Mouse (Mus musculus): ENCODE measurements around the gene Med13. TPM values are rescaled to one million over a fixed set of nuclear protein-coding genes. Genes with fewer than 3 reads are reported as not detected.
"Not testable (repeated sequence)": the region's sequence is repeated elsewhere in the genome, so short reads cannot be mapped to it uniquely, and the experiment has no call there.

Med13 gene
- total and polyA plus RNA-seq, 2 experiments, result 9.1 to 27.8 TPM

- no peaks in the 10 kb centered on the region for H3K79me2 ChIP-seq (ENCODE audit: control insufficient read depth, insufficient read depth, low read length)
- DNase-seq (ENCODE audit: extremely low read depth, low read depth, low spot score), result no peak
- WGBS, result 78% methylated on average over 6 of the region's 6 CpGs
- H3K27me3 ChIP-seq (ENCODE audit: control insufficient read depth, insufficient read depth, low read length), result no peaks in the 10 kb centered on the region
- H3K36me3 ChIP-seq (ENCODE audit: control insufficient read depth, insufficient read depth, low read length), result peaks cover 18% of the 10 kb centered on the region
- H3K4me1 ChIP-seq (ENCODE audit: control insufficient read depth, insufficient read depth, low read length), result no peaks in the 10 kb centered on the region
- no peak overlapping the region for H3K9ac ChIP-seq (ENCODE audit: low read depth, low read length)
- TF ChIP-seq CTCF (IDR thresholded peaks at IDR 0.05; ENCODE audit: low read depth, low read length) (no peak), POLR2A (IDR thresholded peaks at IDR 0.05; ENCODE audit: extremely low read depth, insufficient read depth, low read length) (no peak)
- H3K4me3 ChIP-seq (ENCODE audit: insufficient read depth, low read depth, low read length), result no peak overlapping the region
- H3K27ac ChIP-seq (replicated peaks; ENCODE audit: insufficient read depth, low read depth, low read length), result no peak overlapping the region
Observed at GRCm38 (mm10) chr11:86310280-86310679, 47.1 kb downstream of the Med13 start.

GRCm38 (mm10) chr11:86292201-86292600, 65.2 kb downstream of the Med13 start:
- H3K27ac ChIP-seq (replicated peaks; ENCODE audit: insufficient read depth, low read depth, low read length); H3K9ac ChIP-seq (ENCODE audit: low read depth, low read length); H3K79me2 ChIP-seq (ENCODE audit: control insufficient read depth, insufficient read depth, low read length); H3K4me3 ChIP-seq (ENCODE audit: insufficient read depth, low read depth, low read length); H3K27me3 ChIP-seq (ENCODE audit: control insufficient read depth, insufficient read depth, low read length); H3K4me1 ChIP-seq (ENCODE audit: control insufficient read depth, insufficient read depth, low read length); DNase-seq (ENCODE audit: extremely low read depth, low read depth, low spot score): not testable (repeated sequence)
- WGBS, result 86% methylated on average over 10 of the region's 10 CpGs
- peaks cover 40% of the 10 kb centered on the region for H3K36me3 ChIP-seq (ENCODE audit: control insufficient read depth, insufficient read depth, low read length)

DNA sequence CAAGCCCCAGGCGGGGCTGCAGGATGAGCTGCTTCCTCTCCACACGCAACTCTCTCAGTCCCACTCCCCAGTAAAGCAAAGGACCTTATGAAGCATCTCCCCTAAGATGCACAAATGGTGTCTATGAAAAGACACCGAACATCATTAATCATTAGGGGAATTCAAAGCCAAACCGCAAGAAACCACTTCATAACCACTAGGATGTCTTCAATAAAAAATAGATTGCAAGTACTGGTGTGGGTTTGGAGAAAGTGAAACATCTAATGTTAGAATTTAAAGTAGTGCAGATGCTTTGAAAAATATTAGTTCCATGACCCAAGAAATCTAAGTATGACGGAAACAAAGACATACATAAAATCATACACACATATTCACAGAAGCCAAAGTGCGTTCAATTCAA, 65.7 kb downstream of the Med13 start:
- 97% methylated on average over 6 of the region's 6 CpGs for WGBS
- Histone ChIP-seq H3K36me3 (ENCODE audit: control insufficient read depth, insufficient read depth, low read length) (peaks cover 37% of the 10 kb centered on the region), H3K4me3 (ENCODE audit: insufficient read depth, low read depth, low read length) (no peak overlapping the region), H3K27me3 (ENCODE audit: control insufficient read depth, insufficient read depth, low read length) (no peaks in the 10 kb centered on the region), H3K27ac (replicated peaks; ENCODE audit: insufficient read depth, low read depth, low read length) (no peak overlapping the region), H3K4me1 (ENCODE audit: control insufficient read depth, insufficient read depth, low read length) (no peaks in the 10 kb centered on the region), H3K9ac (ENCODE audit: low read depth, low read length) (no peak overlapping the region), H3K79me2 (ENCODE audit: control insufficient read depth, insufficient read depth, low read length) (no peaks in the 10 kb centered on the region; the same call in 1 of the 2 replicates)
- TF ChIP-seq CTCF (IDR thresholded peaks at IDR 0.05; ENCODE audit: low read depth, low read length) (no peak), POLR2A (IDR thresholded peaks at IDR 0.05; ENCODE audit: extremely low read depth, insufficient read depth, low read length) (no peak)
- no peak for DNase-seq (ENCODE audit: extremely low read depth, low read depth, low spot score)

DNA sequence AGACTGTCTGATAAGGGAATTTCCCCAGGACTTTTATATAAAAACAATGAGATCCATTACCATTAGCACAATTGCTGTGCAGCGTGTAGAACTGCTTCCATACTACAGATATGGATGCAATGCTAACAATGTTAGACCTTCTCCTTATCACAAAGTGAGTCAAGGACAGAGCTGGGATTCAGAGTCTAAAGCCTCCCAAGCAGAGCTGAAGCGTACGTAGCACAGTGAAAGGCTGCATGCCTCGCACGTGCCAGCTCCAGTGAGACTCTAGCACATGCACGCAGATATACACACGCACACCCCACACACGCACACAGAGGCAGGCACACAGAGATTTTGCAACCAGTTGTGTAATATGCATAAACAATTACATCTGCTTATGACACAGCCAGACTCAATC, 71.7 kb downstream of the Med13 start:
- no peak overlapping the region for H3K9ac ChIP-seq (ENCODE audit: low read depth, low read length)
- H3K27me3 ChIP-seq (ENCODE audit: control insufficient read depth, insufficient read depth, low read length), result no peaks in the 10 kb centered on the region
- 35% methylated on average over 8 of the region's 8 CpGs for WGBS
- DNase-seq (ENCODE audit: extremely low read depth, low read depth, low spot score), result peak; percentile 47
- no peak overlapping the region for H3K4me3 ChIP-seq (ENCODE audit: insufficient read depth, low read depth, low read length)
- H3K36me3 ChIP-seq (ENCODE audit: control insufficient read depth, insufficient read depth, low read length), result peaks cover 66% of the 10 kb centered on the region
- H3K4me1 ChIP-seq (ENCODE audit: control insufficient read depth, insufficient read depth, low read length), result peaks cover 3% of the 10 kb centered on the region; the same call in 1 of the 2 replicates
- H3K79me2 ChIP-seq (ENCODE audit: control insufficient read depth, insufficient read depth, low read length), result no peaks in the 10 kb centered on the region; the same call in 1 of the 2 replicates
- TF ChIP-seq POLR2A (IDR thresholded peaks at IDR 0.05; ENCODE audit: extremely low read depth, insufficient read depth, low read length), result no peak
- no peak for TF ChIP-seq CTCF (IDR thresholded peaks at IDR 0.05; ENCODE audit: low read depth, low read length)
- no peak overlapping the region for H3K27ac ChIP-seq (replicated peaks; ENCODE audit: insufficient read depth, low read depth, low read length)

- H3K36me3 ChIP-seq (ENCODE audit: control insufficient read depth, insufficient read depth, low read length), result peaks cover 74% of the 10 kb centered on the region
- no peaks in the 10 kb centered on the region for H3K27me3 ChIP-seq (ENCODE audit: control insufficient read depth, insufficient read depth, low read length)
- no peak overlapping the region for H3K4me3 ChIP-seq (ENCODE audit: insufficient read depth, low read depth, low read length)
- DNase-seq (ENCODE audit: extremely low read depth, low read depth, low spot score), result no peak
- no peaks in the 10 kb centered on the region for H3K79me2 ChIP-seq (ENCODE audit: control insufficient read depth, insufficient read depth, low read length)
- no peak overlapping the region for H3K9ac ChIP-seq (ENCODE audit: low read depth, low read length)
- no peak overlapping the region for H3K27ac ChIP-seq (replicated peaks; ENCODE audit: insufficient read depth, low read depth, low read length)
- no peak for TF ChIP-seq POLR2A (IDR thresholded peaks at IDR 0.05; ENCODE audit: extremely low read depth, insufficient read depth, low read length)
- TF ChIP-seq CTCF (IDR thresholded peaks at IDR 0.05; ENCODE audit: low read depth, low read length), result no peak
- 97% methylated on average over 6 of the region's 6 CpGs for WGBS
- H3K4me1 ChIP-seq (ENCODE audit: control insufficient read depth, insufficient read depth, low read length), result no peaks in the 10 kb centered on the region
Observed at GRCm38 (mm10) chr11:86278442-86279102, 78.8 kb downstream of the Med13 start.

- TF ChIP-seq CTCF (IDR thresholded peaks at IDR 0.05; ENCODE audit: low read depth, low read length) (no peak), POLR2A (IDR thresholded peaks at IDR 0.05; ENCODE audit: extremely low read depth, insufficient read depth, low read length) (peak; percentile 57; the same call in 1 of the 2 replicates)
- peak within 1 kb of the TSS; percentile 80 for H3K9ac ChIP-seq (ENCODE audit: low read depth, low read length)
- H3K27me3 ChIP-seq (ENCODE audit: control insufficient read depth, insufficient read depth, low read length), result no peaks in the 10 kb centered on the region
- peak within 1 kb of the TSS; percentile 94 for H3K4me3 ChIP-seq (ENCODE audit: insufficient read depth, low read depth, low read length)
- peak; percentile 80 for DNase-seq (ENCODE audit: extremely low read depth, low read depth, low spot score)
- H3K4me1 ChIP-seq (ENCODE audit: control insufficient read depth, insufficient read depth, low read length), result peaks cover 3% of the 10 kb centered on the region; the same call in 1 of the 2 replicates
- H3K79me2 ChIP-seq (ENCODE audit: control insufficient read depth, insufficient read depth, low read length), result no peaks in the 10 kb centered on the region; the same call in 1 of the 2 replicates
- peak within 1 kb of the TSS; percentile 50; the same call in 1 of the 2 replicates for H3K27ac ChIP-seq (replicated peaks; ENCODE audit: insufficient read depth, low read depth, low read length)
- no peaks in the 10 kb centered on the region for H3K36me3 ChIP-seq (ENCODE audit: control insufficient read depth, insufficient read depth, low read length)
- 7% methylated on average over 32 of the region's 32 CpGs for WGBS
Observed at GRCm38 (mm10) chr11:86257460-86258076, 99.8 kb downstream of the Med13 start, which contains the start of gene Ints2. TSS of gene Ints2 (minus strand) at chr11:86257575.
